Mouse (Mus musculus): Measurements from ENCODE around the gene Pin4. TPM values are rescaled to one million over a fixed set of nuclear protein-coding genes. Genes with fewer than 3 reads are reported as not detected.

The Pin4 gene
- total RNA-seq, 2 experiments from 2014 or later: 25.0 to 34.5 TPM

- TF ChIP-seq CTCF (conservative IDR thresholded peaks at IDR 0.05): peak; percentile 50
- no peak overlapping the region for H3K4me3 ChIP-seq
- no peak overlapping the region for H3K27ac ChIP-seq
- no peak for DNase-seq (ENCODE audit: low spot score in 2 of 2)
These were observed 43.8 kb downstream of the Pin4 start for GRCm38 (mm10) chrX:102163096-102163495.

- no peak for TF ChIP-seq CTCF (conservative IDR thresholded peaks at IDR 0.05)
- DNase-seq (ENCODE audit: low spot score in 2 of 2): no peak
- no peak overlapping the region for H3K4me3 ChIP-seq
- no peak overlapping the region for H3K27ac ChIP-seq
These were observed 44.3 kb downstream of the Pin4 start for GRCm38 (mm10) chrX:102163529-102163928.

- DNase-seq (ENCODE audit: low spot score in 2 of 2): peak; percentile 25 to 57
- no peak overlapping the region for H3K4me3 ChIP-seq
- TF ChIP-seq CTCF (conservative IDR thresholded peaks at IDR 0.05): no peak
- H3K27ac ChIP-seq: peak overlapping the region; percentile 76
These were observed 47.3 kb downstream of the Pin4 start for GRCm38 (mm10) chrX:102166521-102166920.

- Histone ChIP-seq H3K4me3 (no peak overlapping the region), H3K27ac (peak overlapping the region; percentile 76)
- DNase-seq (ENCODE audit: low spot score in 2 of 2): peak in 1 of 2 experiments; percentile 9
- TF ChIP-seq CTCF (conservative IDR thresholded peaks at IDR 0.05): no peak
These were observed 47.7 kb downstream of the Pin4 start for GRCm38 (mm10) chrX:102166986-102167385.

GRCm38 (mm10) chrX:102169724-102170123 is 50.5 kb downstream of the Pin4 start:
- H3K27ac ChIP-seq: no peak overlapping the region
- TF ChIP-seq CTCF (conservative IDR thresholded peaks at IDR 0.05): no peak
- no peak for DNase-seq (ENCODE audit: low spot score in 2 of 2)
- H3K4me3 ChIP-seq: no peak overlapping the region

GRCm38 (mm10) chrX:102170135-102170534 is 50.9 kb downstream of the Pin4 start:
- DNase-seq (ENCODE audit: low spot score in 2 of 2): no peak
- Histone ChIP-seq H3K27ac (no peak overlapping the region), H3K4me3 (no peak overlapping the region)
- TF ChIP-seq CTCF (conservative IDR thresholded peaks at IDR 0.05): peak; percentile 30

GRCm38 (mm10) chrX:102170900-102171299 is 51.7 kb downstream of the Pin4 start:
- no peak overlapping the region for H3K27ac ChIP-seq
- H3K4me3 ChIP-seq: no peak overlapping the region
- TF ChIP-seq CTCF (conservative IDR thresholded peaks at IDR 0.05): no peak
- DNase-seq (ENCODE audit: low spot score in 2 of 2): no peak

- DNase-seq (ENCODE audit: low spot score in 2 of 2): no peak
- Histone ChIP-seq H3K27ac (no peak overlapping the region), H3K4me3 (no peak overlapping the region)
- TF ChIP-seq CTCF (conservative IDR thresholded peaks at IDR 0.05): no peak
These were observed 56.5 kb downstream of the Pin4 start for GRCm38 (mm10) chrX:102175538-102176287.

Other genes with a start within 250 kb of the Pin4 start
- 1 to 10 TPM; 8.8 to 9.0 TPM for gene Rtl5, start 48.1 kb upstream of the Pin4 start, total RNA-seq (2021)
- under 1 TPM; 0.12 to 0.23 TPM for gene Ercc6l, start 37.6 kb downstream of the Pin4 start, total RNA-seq (2021)
- 100 to 1,000 TPM; 416 to 499 TPM for gene Rps4x, start 69.9 kb downstream of the Pin4 start, total RNA-seq (2021)
- 1 to 10 TPM in 1 of 2 experiments, under 1 TPM in 1; 0.72 to 1.2 TPM for gene Cited1, start 132.7 kb downstream of the Pin4 start, total RNA-seq (2021)